Mouse (Mus musculus): ENCODE results near the gene Nol7. TPM values are rescaled to one million over a fixed set of nuclear protein-coding genes. Genes with fewer than 3 reads are reported as not detected.

Nol7 gene
- polyA plus RNA-seq, 1 experiment from 2014 or later = 152 TPM

GRCm38 (mm10) chr13:43399576-43399975 is 1.4 kb downstream of the Nol7 start:
- ATAC-seq = no peak
- H3K4me1 ChIP-seq (replicated peaks; ENCODE audit: control insufficient read depth, insufficient read depth, low read length) = peaks cover 13% of the 10 kb centered on the region
- no peak overlapping the region for H3K27ac ChIP-seq (ENCODE audit: low read length)
- peaks cover 19% of the 10 kb centered on the region for H3K36me3 ChIP-seq (ENCODE audit: control insufficient read depth, insufficient read depth)
- no peaks in the 10 kb centered on the region for H3K27me3 ChIP-seq (replicated peaks; ENCODE audit: control insufficient read depth, insufficient read depth, low read length)
- 86% methylated on average over 5 of the region's 5 CpGs for WGBS
- no peaks in the 10 kb centered on the region for H3K9me3 ChIP-seq (ENCODE audit: control insufficient read depth, low read length)
- H3K4me3 ChIP-seq (replicated peaks; ENCODE audit: low read length) = no peak overlapping the region
- H3K9ac ChIP-seq (replicated peaks; ENCODE audit: low read depth, low read length) = no peak overlapping the region
- peak overlapping the region; percentile 86 for H3K4me2 ChIP-seq (ENCODE audit: low read length)

GRCm38 (mm10) chr13:43412311-43412710 is 14.1 kb downstream of the Nol7 start:
- no peak overlapping the region for H3K27ac ChIP-seq (ENCODE audit: low read length)
- no peak overlapping the region for H3K9ac ChIP-seq (replicated peaks; ENCODE audit: low read depth, low read length)
- no peak overlapping the region for H3K4me2 ChIP-seq (ENCODE audit: low read length)
- no peak for ATAC-seq
- no peaks in the 10 kb centered on the region for H3K27me3 ChIP-seq (replicated peaks; ENCODE audit: control insufficient read depth, insufficient read depth, low read length)
- peaks cover 31% of the 10 kb centered on the region for H3K36me3 ChIP-seq (ENCODE audit: control insufficient read depth, insufficient read depth)
- no peak overlapping the region for H3K4me3 ChIP-seq (replicated peaks; ENCODE audit: low read length)
- no peaks in the 10 kb centered on the region for H3K4me1 ChIP-seq (replicated peaks; ENCODE audit: control insufficient read depth, insufficient read depth, low read length)
- WGBS = 89% methylated on average over 7 of the region's 7 CpGs
- no peaks in the 10 kb centered on the region for H3K9me3 ChIP-seq (ENCODE audit: control insufficient read depth, low read length)

GRCm38 (mm10) chr13:43413611-43414010 is 15.4 kb downstream of the Nol7 start:
- WGBS = 95% methylated on average over 2 of the region's 2 CpGs
- H3K27me3 ChIP-seq (replicated peaks; ENCODE audit: control insufficient read depth, insufficient read depth, low read length) = no peaks in the 10 kb centered on the region
- ATAC-seq = no peak
- H3K9me3 ChIP-seq (ENCODE audit: control insufficient read depth, low read length) = no peaks in the 10 kb centered on the region
- no peak overlapping the region for H3K27ac ChIP-seq (ENCODE audit: low read length)
- no peak overlapping the region for H3K4me3 ChIP-seq (replicated peaks; ENCODE audit: low read length)
- H3K9ac ChIP-seq (replicated peaks; ENCODE audit: low read depth, low read length) = no peak overlapping the region
- H3K4me2 ChIP-seq (ENCODE audit: low read length) = no peak overlapping the region
- H3K36me3 ChIP-seq (ENCODE audit: control insufficient read depth, insufficient read depth) = peaks cover 32% of the 10 kb centered on the region
- H3K4me1 ChIP-seq (replicated peaks; ENCODE audit: control insufficient read depth, insufficient read depth, low read length) = no peaks in the 10 kb centered on the region

GRCm38 (mm10) chr13:43415249-43415648 is 17.1 kb downstream of the Nol7 start:
- WGBS = 73% methylated on average over 1 of the region's 1 CpGs
- Histone ChIP-seq H3K9ac (replicated peaks; ENCODE audit: low read depth, low read length) (no peak overlapping the region), H3K27ac (ENCODE audit: low read length) (no peak overlapping the region), H3K4me1 (replicated peaks; ENCODE audit: control insufficient read depth, insufficient read depth, low read length) (no peaks in the 10 kb centered on the region), H3K4me2 (ENCODE audit: low read length) (no peak overlapping the region), H3K4me3 (replicated peaks; ENCODE audit: low read length) (no peak overlapping the region), H3K36me3 (ENCODE audit: control insufficient read depth, insufficient read depth) (peaks cover 39% of the 10 kb centered on the region), H3K9me3 (ENCODE audit: control insufficient read depth, low read length) (no peaks in the 10 kb centered on the region), H3K27me3 (replicated peaks; ENCODE audit: control insufficient read depth, insufficient read depth, low read length) (no peaks in the 10 kb centered on the region)
- no peak for ATAC-seq

- H3K9me3 ChIP-seq (ENCODE audit: control insufficient read depth, low read length) = no peaks in the 10 kb centered on the region
- H3K9ac ChIP-seq (replicated peaks; ENCODE audit: low read depth, low read length) = no peak overlapping the region
- WGBS = 74% methylated on average over 4 of the region's 4 CpGs
- no peak overlapping the region for H3K27ac ChIP-seq (ENCODE audit: low read length)
- no peak for ATAC-seq
- H3K36me3 ChIP-seq (ENCODE audit: control insufficient read depth, insufficient read depth) = peaks cover 3% of the 10 kb centered on the region; the same call in 1 of the 2 replicates
- no peak overlapping the region for H3K4me2 ChIP-seq (ENCODE audit: low read length)
- no peak overlapping the region for H3K4me3 ChIP-seq (replicated peaks; ENCODE audit: low read length)
- no peaks in the 10 kb centered on the region for H3K4me1 ChIP-seq (replicated peaks; ENCODE audit: control insufficient read depth, insufficient read depth, low read length)
- H3K27me3 ChIP-seq (replicated peaks; ENCODE audit: control insufficient read depth, insufficient read depth, low read length) = no peaks in the 10 kb centered on the region
Observed at GRCm38 (mm10) chr13:43428436-43428835, 30.2 kb downstream of the Nol7 start.

- no peak for ATAC-seq
- Histone ChIP-seq H3K4me1 (replicated peaks; ENCODE audit: control insufficient read depth, insufficient read depth, low read length) (no peaks in the 10 kb centered on the region), H3K36me3 (ENCODE audit: control insufficient read depth, insufficient read depth) (no peaks in the 10 kb centered on the region), H3K9ac (replicated peaks; ENCODE audit: low read depth, low read length) (no peak overlapping the region), H3K27me3 (replicated peaks; ENCODE audit: control insufficient read depth, insufficient read depth, low read length) (no peaks in the 10 kb centered on the region), H3K9me3 (ENCODE audit: control insufficient read depth, low read length) (no peaks in the 10 kb centered on the region), H3K4me3 (replicated peaks; ENCODE audit: low read length) (no peak overlapping the region), H3K4me2 (ENCODE audit: low read length) (no peak overlapping the region), H3K27ac (ENCODE audit: low read length) (no peak overlapping the region)
- WGBS = 81% methylated on average over 2 of the region's 2 CpGs
Observed at GRCm38 (mm10) chr13:43433395-43433794, 35.2 kb downstream of the Nol7 start.

GRCm38 (mm10) chr13:43440376-43440775 is 42.2 kb downstream of the Nol7 start:
- Histone ChIP-seq H3K9me3 (ENCODE audit: control insufficient read depth, low read length) (no peaks in the 10 kb centered on the region), H3K27ac (ENCODE audit: low read length) (no peak overlapping the region), H3K27me3 (replicated peaks; ENCODE audit: control insufficient read depth, insufficient read depth, low read length) (no peaks in the 10 kb centered on the region), H3K9ac (replicated peaks; ENCODE audit: low read depth, low read length) (no peak overlapping the region), H3K4me1 (replicated peaks; ENCODE audit: control insufficient read depth, insufficient read depth, low read length) (0 out of 2 replicates have a peak, but pooled peaks cover 6% of the 10 kb centered on the region), H3K4me3 (replicated peaks; ENCODE audit: low read length) (no peak overlapping the region), H3K4me2 (ENCODE audit: low read length) (no peak overlapping the region), H3K36me3 (ENCODE audit: control insufficient read depth, insufficient read depth) (no peaks in the 10 kb centered on the region)
- 91% methylated on average over 1 of the region's 1 CpGs for WGBS
- no peak for ATAC-seq

- ATAC-seq = no peak
- Histone ChIP-seq H3K27ac (ENCODE audit: low read length) (no peak overlapping the region), H3K4me2 (ENCODE audit: low read length) (no peak overlapping the region), H3K36me3 (ENCODE audit: control insufficient read depth, insufficient read depth) (no peaks in the 10 kb centered on the region), H3K27me3 (replicated peaks; ENCODE audit: control insufficient read depth, insufficient read depth, low read length) (no peaks in the 10 kb centered on the region), H3K4me1 (replicated peaks; ENCODE audit: control insufficient read depth, insufficient read depth, low read length) (0 out of 2 replicates have a peak, but pooled peaks cover 6% of the 10 kb centered on the region), H3K9me3 (ENCODE audit: control insufficient read depth, low read length) (no peaks in the 10 kb centered on the region), H3K9ac (replicated peaks; ENCODE audit: low read depth, low read length) (no peak overlapping the region), H3K4me3 (replicated peaks; ENCODE audit: low read length) (no peak overlapping the region)
- WGBS = 88% methylated on average over 1 of the region's 1 CpGs
Observed at GRCm38 (mm10) chr13:43442551-43442950, 44.4 kb downstream of the Nol7 start.

GRCm38 (mm10) chr13:43443706-43444105 is 45.5 kb downstream of the Nol7 start:
- WGBS = 92% methylated on average over 4 of the region's 4 CpGs
- Histone ChIP-seq H3K27me3 (replicated peaks; ENCODE audit: control insufficient read depth, insufficient read depth, low read length) (no peaks in the 10 kb centered on the region), H3K4me1 (replicated peaks; ENCODE audit: control insufficient read depth, insufficient read depth, low read length) (0 out of 2 replicates have a peak, but pooled peaks cover 6% of the 10 kb centered on the region), H3K36me3 (ENCODE audit: control insufficient read depth, insufficient read depth) (no peaks in the 10 kb centered on the region), H3K9me3 (ENCODE audit: control insufficient read depth, low read length) (no peaks in the 10 kb centered on the region), H3K9ac (replicated peaks; ENCODE audit: low read depth, low read length) (no peak overlapping the region), H3K27ac (ENCODE audit: low read length) (no peak overlapping the region), H3K4me2 (ENCODE audit: low read length) (no peak overlapping the region), H3K4me3 (replicated peaks; ENCODE audit: low read length) (no peak overlapping the region)
- ATAC-seq = no peak

- Histone ChIP-seq H3K36me3 (ENCODE audit: control insufficient read depth, insufficient read depth) (no peaks in the 10 kb centered on the region), H3K27ac (ENCODE audit: low read length) (no peak overlapping the region), H3K4me1 (replicated peaks; ENCODE audit: control insufficient read depth, insufficient read depth, low read length) (0 out of 2 replicates have a peak, but pooled peaks cover 6% of the 10 kb centered on the region), H3K9me3 (ENCODE audit: control insufficient read depth, low read length) (no peaks in the 10 kb centered on the region), H3K9ac (replicated peaks; ENCODE audit: low read depth, low read length) (no peak overlapping the region), H3K4me2 (ENCODE audit: low read length) (no peak overlapping the region), H3K4me3 (replicated peaks; ENCODE audit: low read length) (no peak overlapping the region), H3K27me3 (replicated peaks; ENCODE audit: control insufficient read depth, insufficient read depth, low read length) (no peaks in the 10 kb centered on the region)
- no peak for ATAC-seq
- WGBS = 81% methylated on average over 3 of the region's 3 CpGs
Observed at GRCm38 (mm10) chr13:43444717-43445116, 46.5 kb downstream of the Nol7 start.

Data from forebrain, embryonic 16.5 days (tissue).